Mouse (Mus musculus) liver, embryonic 13.5 days (tissue): Measurements from ENCODE around the gene Crybg2. TPM values are rescaled to one million over a fixed set of nuclear protein-coding genes. Genes with fewer than 3 reads are reported as not detected.

Source experiments
- ATAC-seq: fragments of 200-750 bp; cut with Nextera tagmentation; 2 replicates; pipeline ENCODE4 v1.8.0; 2017; ENCODE audit warnings: low read depth, mild to moderate bottlenecking, moderate number of reproducible peaks, moderate library complexity
- DNase-seq: peaks from one replicate; pipeline ENCODE4 v3.0.0; 2022
- H3K27ac ChIP-seq: fragments of 300-500 bp; sonication (generic); 2 replicates; pipeline ENCODE4 v1.5.1; 2015; ENCODE audit warnings: moderate library complexity, mild to moderate bottlenecking, inconsistent platforms
- H3K27me3 ChIP-seq: fragments of 300-500 bp; sonication (generic); 2 replicates; pipeline ENCODE4 v1.6.1; 2015; ENCODE audit warnings: mild to moderate bottlenecking, inconsistent platforms
- H3K36me3 ChIP-seq: fragments of 300-500 bp; sonication (generic); 2 replicates; pipeline ENCODE4 v1.6.1; 2015; ENCODE audit warnings: mild to moderate bottlenecking, inconsistent platforms
- H3K4me1 ChIP-seq: fragments of 300-500 bp; sonication (generic); replicated peaks from 2 replicates; pipeline ENCODE4 v1.6.1; 2015; ENCODE audit warnings: inconsistent platforms
- H3K4me2 ChIP-seq: fragments of 300-500 bp; sonication (generic); 2 replicates; pipeline ENCODE4 v1.6.1; 2015; ENCODE audit warnings: inconsistent platforms, mild to moderate bottlenecking, moderate library complexity
- H3K4me3 ChIP-seq: fragments of 300-500 bp; sonication (generic); replicated peaks from 2 replicates; pipeline ENCODE4 v1.5.1; 2015; ENCODE audit warnings: mild to moderate bottlenecking, inconsistent platforms
- H3K9ac ChIP-seq: fragments of 300-500 bp; sonication (generic); 2 replicates; pipeline ENCODE4 v1.6.1; 2015; ENCODE audit warnings: mild to moderate bottlenecking, inconsistent platforms
- H3K9me3 ChIP-seq: fragments of 300-500 bp; sonication (generic); replicated peaks from 2 replicates; pipeline ENCODE4 v1.6.1; 2016; ENCODE audit warnings: inconsistent platforms
- WGBS: fragments of 180-500 bp; shearing (Covaris S2); methylation state at CpG from one replicate; pipeline ENCODE4 v1.1.7; 2015; ENCODE audit not compliant: insufficient replicate concordance; 5-methylcytosine and 5-hydroxymethylcytosine counted together
- polyA plus RNA-seq: library from polyadenylated mRNA; unstranded; fragments of >200 nt; fragmentation: Nextera tagmentation; extraction: Ambion mirVana; gene quantifications from 2 replicates; pipeline ENCODE4 v1.2.1, GENCODE M21; 2015

Crybg2 gene
- polyA plus RNA-seq, 1 experiment from 2014 or later, result 0.22 TPM

DNA sequence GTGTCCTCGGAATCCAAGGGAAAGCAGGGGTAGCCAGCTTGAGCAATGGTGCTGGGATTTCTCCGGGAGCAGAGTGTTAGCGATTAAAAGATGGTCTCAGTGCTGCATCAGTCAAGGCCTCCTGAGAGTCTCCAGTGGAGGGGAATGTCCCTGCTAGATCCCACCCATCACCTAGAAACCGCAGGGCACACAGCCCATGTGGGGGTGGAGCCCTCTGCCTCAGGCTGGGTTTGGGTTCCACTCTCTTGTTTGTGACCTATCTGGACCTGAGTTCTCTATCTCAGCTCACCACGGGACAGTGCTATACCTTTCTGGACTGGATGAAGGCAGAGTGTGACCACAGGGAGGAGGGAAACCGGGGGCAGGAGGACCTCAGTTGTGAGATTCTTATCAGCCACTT, 1.7 kb upstream of the Crybg2 start:
- H3K36me3 ChIP-seq, result no peaks in the 10 kb centered on the region
- H3K27me3 ChIP-seq, result peaks cover 23% of the 10 kb centered on the region; the same call in 1 of the 2 replicates
- H3K27ac ChIP-seq, result no peak overlapping the region
- H3K4me3 ChIP-seq, result no peak overlapping the region
- DNase-seq (no peak), ATAC-seq (no peak)
- peak overlapping the region; percentile 46 for H3K4me2 ChIP-seq
- 53% methylated on average over 6 of the region's 6 CpGs for WGBS
- H3K9ac ChIP-seq, result no peak overlapping the region
- H3K9me3 ChIP-seq, result no peaks in the 10 kb centered on the region
- peaks cover 26% of the 10 kb centered on the region for H3K4me1 ChIP-seq

- H3K27ac ChIP-seq, result no peak overlapping the region
- ATAC-seq (no peak), DNase-seq (no peak)
- no peak overlapping the region for H3K4me3 ChIP-seq
- H3K27me3 ChIP-seq, result peaks cover 35% of the 10 kb centered on the region
- 49% methylated on average over 18 of the region's 18 CpGs for WGBS
- no peaks in the 10 kb centered on the region for H3K36me3 ChIP-seq
- H3K9ac ChIP-seq, result no peak overlapping the region
- H3K4me1 ChIP-seq, result peaks cover 26% of the 10 kb centered on the region
- no peak overlapping the region for H3K4me2 ChIP-seq
- no peaks in the 10 kb centered on the region for H3K9me3 ChIP-seq
Measured at GRCm38 (mm10) chr4:134061166-134061830, 683 bp downstream of the Crybg2 start.

DNA sequence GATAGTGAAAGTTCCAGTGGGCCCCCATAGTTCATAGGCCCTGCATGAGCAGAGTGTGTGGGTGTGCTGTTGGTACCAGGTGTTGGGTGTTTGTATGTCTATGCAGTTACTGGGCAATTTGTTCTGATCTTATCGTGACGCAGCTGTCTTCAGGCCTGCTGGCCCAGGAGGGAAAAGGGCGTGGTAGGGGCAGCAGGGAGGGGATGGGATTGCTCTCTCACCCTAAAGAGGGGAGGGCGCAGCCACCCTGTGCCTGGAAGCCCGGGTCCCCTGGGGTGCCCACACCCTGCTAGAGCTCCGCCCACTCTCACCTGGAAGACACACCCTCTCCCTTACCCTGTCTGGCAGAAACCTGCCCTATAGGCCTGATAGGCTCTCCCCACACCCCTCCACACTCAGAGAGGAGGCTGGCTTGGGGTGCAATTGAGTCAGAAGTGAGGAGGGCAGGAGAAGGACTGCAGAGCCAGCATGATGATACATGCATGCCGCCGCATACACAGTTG, 1.4 kb downstream of the Crybg2 start:
- peaks cover 42% of the 10 kb centered on the region for H3K27me3 ChIP-seq
- 37% methylated on average over 8 of the region's 8 CpGs for WGBS
- no peaks in the 10 kb centered on the region for H3K36me3 ChIP-seq
- H3K9ac ChIP-seq, result no peak overlapping the region
- peak; percentile 57 for ATAC-seq
- no peak overlapping the region for H3K4me2 ChIP-seq
- no peaks in the 10 kb centered on the region for H3K9me3 ChIP-seq
- peaks cover 26% of the 10 kb centered on the region for H3K4me1 ChIP-seq
- H3K4me3 ChIP-seq, result no peak overlapping the region
- H3K27ac ChIP-seq, result no peak overlapping the region
- DNase-seq, result peak; percentile 40

GRCm38 (mm10) chr4:134062561-134062960, 1.9 kb downstream of the Crybg2 start:
- H3K4me3 ChIP-seq, result no peak overlapping the region
- no peaks in the 10 kb centered on the region for H3K9me3 ChIP-seq
- no peak overlapping the region for H3K9ac ChIP-seq
- H3K36me3 ChIP-seq, result no peaks in the 10 kb centered on the region
- H3K4me2 ChIP-seq, result no peak overlapping the region
- H3K27me3 ChIP-seq, result peaks cover 44% of the 10 kb centered on the region
- WGBS, result 34% methylated on average over 8 of the region's 8 CpGs
- H3K4me1 ChIP-seq, result peaks cover 26% of the 10 kb centered on the region
- H3K27ac ChIP-seq, result no peak overlapping the region
- ATAC-seq (peak; percentile 35), DNase-seq (no peak)

GRCm38 (mm10) chr4:134065431-134066004, 4.9 kb downstream of the Crybg2 start:
- WGBS, result 28% methylated on average over 23 of the region's 23 CpGs
- H3K36me3 ChIP-seq, result no peaks in the 10 kb centered on the region
- H3K4me2 ChIP-seq, result no peak overlapping the region
- DNase-seq, result no peak
- peaks cover 19% of the 10 kb centered on the region for H3K4me1 ChIP-seq
- peaks cover 32% of the 10 kb centered on the region for H3K27me3 ChIP-seq
- H3K9ac ChIP-seq, result no peak overlapping the region
- H3K27ac ChIP-seq, result no peak overlapping the region
- no peak for ATAC-seq
- H3K4me3 ChIP-seq, result no peak overlapping the region
- no peaks in the 10 kb centered on the region for H3K9me3 ChIP-seq

DNA sequence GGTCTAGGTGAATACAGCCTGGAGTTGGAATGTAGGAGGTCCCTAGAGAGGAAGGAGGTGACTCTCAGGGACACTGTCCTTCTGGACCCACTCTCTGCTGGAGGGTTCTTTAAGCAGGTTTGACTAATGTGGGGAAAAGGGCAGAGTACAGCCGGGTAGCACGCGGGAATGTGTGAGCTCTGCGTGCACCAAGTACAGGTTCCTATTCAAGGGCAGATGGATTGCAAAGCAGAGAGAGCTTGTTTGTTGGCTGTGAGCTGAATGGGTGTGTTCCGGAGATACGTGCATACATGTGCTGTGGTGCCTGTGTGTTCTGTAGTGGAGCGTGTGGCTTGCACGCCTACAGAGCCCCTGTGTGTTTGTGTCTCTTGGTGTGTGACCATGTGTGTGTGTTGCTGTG, 6.8 kb downstream of the Crybg2 start:
- Histone ChIP-seq H3K9ac (no peak overlapping the region), H3K27ac (no peak overlapping the region), H3K36me3 (no peaks in the 10 kb centered on the region), H3K27me3 (peaks cover 25% of the 10 kb centered on the region), H3K4me3 (no peak overlapping the region), H3K4me2 (no peak overlapping the region), H3K9me3 (no peaks in the 10 kb centered on the region), H3K4me1 (peaks cover 5% of the 10 kb centered on the region)
- WGBS, result 76% methylated on average over 8 of the region's 8 CpGs
- DNase-seq (no peak), ATAC-seq (no peak)

DNA sequence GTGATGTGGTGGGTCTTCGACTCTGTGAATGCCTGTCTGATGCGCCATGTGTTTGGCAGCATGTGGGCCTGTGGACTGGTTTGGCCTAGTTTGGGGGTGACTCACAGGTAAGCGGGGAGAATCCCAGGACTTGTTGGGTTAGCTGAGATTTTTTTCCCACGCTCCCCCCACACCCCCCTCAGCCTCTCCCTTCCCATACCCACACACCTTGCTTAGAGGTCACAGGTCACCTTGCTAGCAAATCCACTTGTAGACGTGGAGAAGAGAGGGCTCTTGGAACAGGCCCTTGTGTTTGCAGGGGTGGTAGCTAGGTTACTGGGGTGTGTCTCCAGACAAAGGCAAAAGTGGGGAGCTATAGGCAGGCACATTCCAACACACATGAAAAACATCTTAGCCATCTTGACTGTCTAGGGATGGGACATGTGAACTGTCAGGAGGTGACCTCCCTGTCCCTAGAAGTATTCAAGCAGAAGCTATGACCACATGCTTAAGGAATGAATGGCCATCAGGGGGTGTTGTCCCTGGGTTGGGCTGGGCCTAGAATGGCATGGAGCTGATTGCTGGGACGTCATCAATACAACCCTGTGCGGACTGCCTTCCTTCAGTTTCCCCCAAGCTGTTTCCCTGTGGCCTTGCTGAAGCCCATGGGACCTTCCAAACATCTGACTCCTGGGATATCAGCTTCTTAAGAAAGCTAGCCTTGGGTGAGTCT, 7.4 kb downstream of the Crybg2 start:
- DNase-seq, result no peak
- no peak for ATAC-seq
- Histone ChIP-seq H3K9ac (no peak overlapping the region), H3K4me2 (no peak overlapping the region), H3K9me3 (no peaks in the 10 kb centered on the region), H3K4me1 (no peaks in the 10 kb centered on the region; the same call in 1 of the 2 replicates), H3K27me3 (peaks cover 25% of the 10 kb centered on the region), H3K4me3 (no peak overlapping the region), H3K36me3 (no peaks in the 10 kb centered on the region), H3K27ac (no peak overlapping the region)
- 73% methylated on average over 7 of the region's 7 CpGs for WGBS

- WGBS, result 66% methylated on average over 4 of the region's 4 CpGs
- DNase-seq (no peak), ATAC-seq (no peak)
- Histone ChIP-seq H3K9ac (no peak overlapping the region), H3K4me3 (no peak overlapping the region), H3K4me1 (no peaks in the 10 kb centered on the region), H3K4me2 (no peak overlapping the region), H3K27ac (no peak overlapping the region), H3K36me3 (no peaks in the 10 kb centered on the region), H3K27me3 (peaks cover 25% of the 10 kb centered on the region), H3K9me3 (no peaks in the 10 kb centered on the region)
Measured at GRCm38 (mm10) chr4:134068793-134069580, 8.4 kb downstream of the Crybg2 start.

DNA sequence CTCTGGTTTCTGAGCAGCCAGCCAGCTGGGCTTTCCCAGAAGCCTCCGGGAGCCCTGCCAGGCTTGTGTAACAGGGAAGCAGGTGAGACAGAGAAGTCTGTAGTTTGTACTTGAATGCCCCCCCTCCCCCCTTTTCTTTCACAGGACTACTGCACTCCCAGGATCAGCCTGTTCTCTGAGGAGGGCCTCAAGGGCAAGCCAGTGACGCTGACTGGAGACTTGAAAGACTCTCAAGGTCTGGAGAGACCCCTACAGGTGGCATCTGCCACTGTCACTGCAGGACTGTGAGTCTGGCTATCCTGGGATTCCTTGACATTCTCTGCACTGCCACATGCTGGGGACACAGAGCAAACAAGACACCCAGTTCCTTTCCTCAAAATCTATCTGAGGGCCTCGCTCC, 18.1 kb downstream of the Crybg2 start:
- Histone ChIP-seq H3K27me3 (peaks cover 20% of the 10 kb centered on the region), H3K36me3 (no peaks in the 10 kb centered on the region), H3K9ac (no peak overlapping the region), H3K4me1 (peaks cover 17% of the 10 kb centered on the region), H3K9me3 (no peaks in the 10 kb centered on the region), H3K4me3 (no peak overlapping the region), H3K4me2 (no peak overlapping the region), H3K27ac (no peak overlapping the region)
- no peak for ATAC-seq
- peak; percentile 27 for DNase-seq
- 20% methylated on average over 3 of the region's 3 CpGs for WGBS

GRCm38 (mm10) chr4:134080674-134081073, 20.1 kb downstream of the Crybg2 start:
- no peak overlapping the region for H3K9ac ChIP-seq
- H3K36me3 ChIP-seq, result no peaks in the 10 kb centered on the region
- H3K27me3 ChIP-seq, result peaks cover 20% of the 10 kb centered on the region
- 75% methylated on average over 4 of the region's 4 CpGs for WGBS
- H3K4me2 ChIP-seq, result no peak overlapping the region
- H3K9me3 ChIP-seq, result no peaks in the 10 kb centered on the region
- DNase-seq (no peak), ATAC-seq (no peak)
- H3K4me3 ChIP-seq, result no peak overlapping the region
- H3K4me1 ChIP-seq, result peaks cover 17% of the 10 kb centered on the region
- H3K27ac ChIP-seq, result no peak overlapping the region
